Mouse (Mus musculus) heart, postnatal 0 days (tissue): ENCODE measurements at regions not wholly inside any gene's neighbourhood (a gene's known extent, or its start where the extent isn't known, plus 50 kb on each side); places are given as distances from the start of the nearest gene placed in this dataset.

Experiments
- ATAC-seq: fragments of 200-750 bp; cut with Nextera tagmentation; 2 replicates; pipeline ENCODE4 v1.8.0; 2017; ENCODE audit warnings: low read depth, moderate number of reproducible peaks, moderate library complexity; ENCODE audit not compliant: insufficient read depth
- DNase-seq: peaks from one replicate; pipeline ENCODE4 v3.0.0-alpha.2; 2016; ENCODE audit warnings: low spot score
- H3K27ac ChIP-seq: fragments of 300-500 bp; sonication (generic); 2 replicates; pipeline ENCODE4 v1.5.1; 2014; ENCODE audit warnings: low read depth, mild to moderate bottlenecking
- H3K27me3 ChIP-seq: fragments of 300-500 bp; sonication (generic); 2 replicates; pipeline ENCODE4 v1.6.1; 2014; ENCODE audit warnings: low read length, mixed read lengths; ENCODE audit not compliant: control insufficient read depth, insufficient read depth
- H3K36me3 ChIP-seq: fragments of 300-500 bp; sonication (generic); replicated peaks from 2 replicates; pipeline ENCODE4 v1.6.1; 2014; ENCODE audit warnings: low read length, mixed read lengths; ENCODE audit not compliant: control insufficient read depth, insufficient read depth
- H3K4me1 ChIP-seq: fragments of 300-500 bp; sonication (generic); 2 replicates; pipeline ENCODE4 v1.6.1; 2014; ENCODE audit warnings: antibody characterized with exemption; ENCODE audit not compliant: control insufficient read depth, insufficient read depth
- H3K4me2 ChIP-seq: fragments of 300-500 bp; sonication (generic); 2 replicates; pipeline ENCODE4 v1.6.1; 2014; ENCODE audit warnings: low read depth, mild to moderate bottlenecking, low read length, moderate library complexity
- H3K4me3 ChIP-seq: fragments of 300-500 bp; sonication (generic); 2 replicates; pipeline ENCODE4 v1.5.1; 2014; ENCODE audit warnings: low read depth, low read length
- H3K9ac ChIP-seq: fragments of 300-500 bp; sonication (generic); replicated peaks from 2 replicates; pipeline ENCODE4 v1.6.1; 2014; ENCODE audit warnings: low read depth, low read length, mixed read lengths
- H3K9me3 ChIP-seq: fragments of 300-500 bp; sonication (generic); replicated peaks from 2 replicates; pipeline ENCODE4 v1.6.1; 2016; ENCODE audit warnings: low read length; ENCODE audit not compliant: control insufficient read depth
- CTCF ChIP-seq: IDR thresholded peaks from 2 replicates; pipeline ENCODE4 v1.5.1; 2016; ENCODE audit warnings: antibody characterized with exemption, control low read depth, low read depth
- EP300 ChIP-seq: IDR thresholded peaks from 2 replicates; pipeline ENCODE4 v1.6.1; 2016; ENCODE audit warnings: antibody characterized with exemption, low read depth
- WGBS: fragments of 180-500 bp; shearing (Covaris S2); extraction: QIAGEN DNeasy Blood & Tissue Kit; methylation state at CpG from one replicate; pipeline ENCODE4 v1.1.7; 2014; 5-methylcytosine and 5-hydroxymethylcytosine counted together

DNA sequence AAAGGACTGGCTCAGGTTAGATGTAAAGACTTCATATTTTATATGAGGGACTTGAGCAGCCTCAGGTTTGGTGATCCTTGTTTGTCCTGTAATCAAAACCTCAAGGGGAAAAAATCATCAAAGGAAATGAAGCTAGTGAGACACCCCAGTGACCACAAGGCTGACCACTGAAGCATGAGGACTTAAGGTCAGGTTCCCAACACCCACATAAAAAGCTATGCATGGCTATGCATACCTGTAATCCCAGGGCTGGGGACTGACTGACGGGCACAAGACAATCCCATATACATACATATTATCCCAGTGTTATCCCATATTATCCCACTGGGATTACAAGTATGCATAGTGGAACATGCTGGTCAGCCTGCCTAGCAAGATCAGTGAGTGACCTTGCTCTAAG lies 467.5 kb upstream of the Pou3f3 start:
- no peak overlapping the region for H3K4me2 ChIP-seq
- H3K4me3 ChIP-seq: no peak overlapping the region
- DNase-seq (no peak), ATAC-seq (no peak)
- H3K4me1 ChIP-seq: no peaks in the 10 kb centered on the region
- H3K27me3 ChIP-seq: no peaks in the 10 kb centered on the region
- no peaks in the 10 kb centered on the region for H3K9me3 ChIP-seq
- H3K27ac ChIP-seq: no peak overlapping the region
- TF ChIP-seq EP300 (no peak), CTCF (no peak)
- 75% methylated on average over 1 of the region's 1 CpGs for WGBS
- no peak overlapping the region for H3K9ac ChIP-seq
- no peaks in the 10 kb centered on the region for H3K36me3 ChIP-seq

DNA sequence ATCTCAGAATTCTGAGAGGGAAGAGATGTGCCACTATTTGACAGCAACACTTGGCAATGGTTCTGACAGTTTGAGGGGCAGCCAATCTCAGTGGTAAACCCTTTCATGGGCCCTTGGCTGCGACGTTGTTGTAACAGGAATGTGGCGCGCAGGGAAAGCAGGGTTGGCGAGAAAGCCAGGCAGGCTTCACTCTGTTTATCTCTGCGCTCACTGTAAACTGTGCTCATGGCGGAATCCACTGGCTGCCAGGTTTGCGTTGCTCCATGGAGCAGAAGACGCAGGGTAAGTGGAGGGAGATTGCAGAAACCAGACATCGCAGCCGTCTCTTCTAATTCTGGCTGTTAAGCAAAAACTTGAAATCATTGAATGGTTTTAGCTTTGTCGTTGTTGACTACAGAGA lies 465.9 kb upstream of the Pou3f3 start:
- no peaks in the 10 kb centered on the region for H3K4me1 ChIP-seq
- peak; percentile 53; the same call in 1 of the 2 replicates for ATAC-seq
- peak overlapping the region; percentile 40; the same call in 1 of the 2 replicates for H3K27ac ChIP-seq
- DNase-seq: peak; percentile 29
- H3K36me3 ChIP-seq: no peaks in the 10 kb centered on the region
- no peaks in the 10 kb centered on the region for H3K27me3 ChIP-seq
- no peak overlapping the region for H3K9ac ChIP-seq
- peak overlapping the region; percentile 56 for H3K4me2 ChIP-seq
- no peaks in the 10 kb centered on the region for H3K9me3 ChIP-seq
- peak overlapping the region; percentile 15 for H3K4me3 ChIP-seq
- TF ChIP-seq CTCF: no peak
- TF ChIP-seq EP300: no peak
- 27% methylated on average over 12 of the region's 12 CpGs for WGBS

DNA sequence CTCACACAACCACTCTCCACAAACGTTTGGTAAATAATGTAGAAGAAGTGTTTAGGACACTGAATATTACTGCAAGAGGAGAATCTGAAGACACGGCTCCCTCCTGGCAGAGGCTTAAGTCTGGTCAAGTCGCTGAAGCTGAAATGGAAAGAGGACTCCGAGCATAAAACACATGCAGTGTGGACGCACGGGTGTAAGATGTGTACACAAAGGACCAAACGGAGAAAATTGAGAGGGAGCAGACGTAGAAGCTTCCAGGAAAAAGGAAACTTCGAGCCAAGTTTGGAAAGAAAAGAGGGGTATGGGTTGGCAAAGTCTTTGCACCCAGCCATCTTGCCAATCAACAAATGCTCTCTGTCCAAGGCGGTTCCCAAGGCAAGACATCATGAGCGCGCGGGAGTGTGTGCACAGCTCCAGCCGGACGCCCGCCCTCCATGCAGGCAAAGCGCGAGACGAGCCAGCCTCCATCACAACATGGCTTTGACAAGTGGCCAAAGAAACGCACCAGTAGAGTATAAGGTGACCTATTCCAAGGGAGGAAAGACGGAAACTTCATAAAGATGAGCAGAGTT lies 465.0 kb upstream of the Pou3f3 start:
- no peak for DNase-seq
- no peak overlapping the region for H3K4me3 ChIP-seq
- no peak overlapping the region for H3K9ac ChIP-seq
- no peak overlapping the region for H3K27ac ChIP-seq
- H3K4me1 ChIP-seq: no peaks in the 10 kb centered on the region
- no peaks in the 10 kb centered on the region for H3K27me3 ChIP-seq
- 92% methylated on average over 21 of the region's 21 CpGs for WGBS
- no peak for TF ChIP-seq CTCF
- TF ChIP-seq EP300: no peak
- no peaks in the 10 kb centered on the region for H3K9me3 ChIP-seq
- no peaks in the 10 kb centered on the region for H3K36me3 ChIP-seq
- H3K4me2 ChIP-seq: no peak overlapping the region
- no peak for ATAC-seq

DNA sequence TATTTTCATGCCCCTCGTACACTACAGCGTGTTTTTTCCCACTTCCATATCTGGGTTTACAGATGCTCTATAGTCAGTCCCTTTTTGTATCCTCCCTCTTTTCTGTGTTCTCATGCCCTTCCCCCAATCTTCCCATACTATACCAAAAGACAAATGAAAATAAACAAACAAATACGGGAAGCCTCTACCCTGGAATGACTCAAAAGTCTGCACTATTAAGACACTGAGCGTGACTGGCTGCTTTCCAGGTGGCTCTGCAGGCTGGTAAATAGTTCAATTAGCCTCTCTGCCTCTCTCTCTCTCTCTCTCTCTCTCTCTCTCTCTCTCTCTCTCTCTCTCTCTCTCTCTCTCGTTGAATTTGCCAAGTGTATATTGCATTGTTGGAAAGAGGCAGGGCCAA lies 464.5 kb upstream of the Pou3f3 start:
- no peak overlapping the region for H3K4me3 ChIP-seq
- H3K9ac ChIP-seq: no peak overlapping the region
- ATAC-seq (no peak), DNase-seq (no peak)
- H3K9me3 ChIP-seq: no peaks in the 10 kb centered on the region
- WGBS: 65% methylated on average over 5 of the region's 5 CpGs
- no peak for TF ChIP-seq CTCF
- TF ChIP-seq EP300: no peak
- no peaks in the 10 kb centered on the region for H3K27me3 ChIP-seq
- H3K4me2 ChIP-seq: no peak overlapping the region
- no peak overlapping the region for H3K27ac ChIP-seq
- no peaks in the 10 kb centered on the region for H3K36me3 ChIP-seq
- H3K4me1 ChIP-seq: no peaks in the 10 kb centered on the region

DNA sequence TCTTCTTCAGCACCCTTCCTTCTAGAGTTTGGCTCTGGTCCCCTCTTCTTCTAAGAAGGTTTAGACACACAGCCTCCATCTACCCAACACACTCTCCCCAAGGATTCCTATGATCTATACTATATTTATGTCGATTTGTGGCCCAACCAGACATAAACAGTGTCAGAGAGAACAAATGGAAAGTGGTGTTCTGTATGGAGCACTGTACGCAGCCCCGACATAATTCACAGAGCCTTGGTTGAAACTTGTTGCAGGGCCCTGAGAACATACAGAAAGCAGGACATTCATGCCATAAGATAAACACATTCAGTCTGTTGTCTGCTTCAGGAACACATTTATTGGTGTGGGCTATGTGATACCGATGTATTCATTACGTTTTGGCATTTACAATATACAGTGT lies 463.7 kb upstream of the Pou3f3 start:
- Histone ChIP-seq H3K9ac (no peak overlapping the region), H3K9me3 (no peaks in the 10 kb centered on the region), H3K4me1 (no peaks in the 10 kb centered on the region), H3K4me3 (no peak overlapping the region), H3K27me3 (no peaks in the 10 kb centered on the region), H3K4me2 (no peak overlapping the region), H3K36me3 (no peaks in the 10 kb centered on the region), H3K27ac (no peak overlapping the region)
- DNase-seq (no peak), ATAC-seq (no peak)
- TF ChIP-seq CTCF (no peak), EP300 (no peak)
- WGBS: 85% methylated on average over 5 of the region's 5 CpGs

DNA sequence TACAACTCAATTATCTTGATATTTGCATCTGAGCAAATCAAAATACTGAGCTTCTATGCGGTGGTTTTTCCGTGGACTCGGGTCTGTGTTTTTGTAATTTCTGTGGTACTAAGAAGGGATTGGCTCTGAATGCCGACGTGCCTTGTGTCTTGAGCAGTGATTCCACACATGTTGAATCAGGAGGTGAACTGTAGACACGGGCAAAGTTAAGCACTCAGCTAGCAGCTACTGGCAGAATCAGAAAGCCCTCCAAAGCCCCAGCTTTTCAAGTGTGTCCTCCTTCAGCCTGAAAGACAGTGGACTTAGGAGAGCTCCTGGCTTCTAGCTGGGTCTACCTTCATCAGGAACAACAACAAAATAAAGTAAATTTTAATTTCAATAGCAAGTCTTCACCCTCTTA lies 462.9 kb upstream of the Pou3f3 start:
- Histone ChIP-seq H3K27ac (no peak overlapping the region), H3K4me1 (no peaks in the 10 kb centered on the region), H3K27me3 (no peaks in the 10 kb centered on the region), H3K9ac (no peak overlapping the region), H3K4me3 (no peak overlapping the region), H3K9me3 (no peaks in the 10 kb centered on the region), H3K4me2 (no peak overlapping the region), H3K36me3 (no peaks in the 10 kb centered on the region)
- 84% methylated on average over 6 of the region's 6 CpGs for WGBS
- TF ChIP-seq CTCF: no peak
- no peak for TF ChIP-seq EP300
- ATAC-seq (no peak), DNase-seq (no peak)
